Mouse (Mus musculus): ENCODE measurements around the gene Soat1. TPM values are rescaled to one million over a fixed set of nuclear protein-coding genes. Genes with fewer than 3 reads are reported as not detected.
A peak's percentile ranks its signal among the peaks of the same experiment; 100 is the strongest.

The Soat1 gene
- polyA plus RNA-seq, 2 experiments: 19.1 to 23.1 TPM

- H3K27ac ChIP-seq (replicated peaks; ENCODE audit: low read depth, low read length): no peak overlapping the region
- no peaks in the 10 kb centered on the region for H3K27me3 ChIP-seq (ENCODE audit: control insufficient read depth, insufficient read depth, low read length)
- H3K4me3 ChIP-seq (replicated peaks; ENCODE audit: low read length): peak overlapping the region; percentile 82
- H3K9ac ChIP-seq (ENCODE audit: low read depth, low read length, severe bottlenecking): peak overlapping the region; percentile 43
- ATAC-seq (ENCODE audit: low FRiP score, low read depth) (peak; percentile 28; the same call in 1 of the 2 replicates), DNase-seq (ENCODE audit: low spot score) (peak; percentile 17)
- WGBS: 3% methylated on average over 11 of the region's 11 CpGs
- H3K4me1 ChIP-seq (ENCODE audit: control insufficient read depth, insufficient read depth, low read length): peaks cover 7% of the 10 kb centered on the region
- peak overlapping the region; percentile 53 for H3K4me2 ChIP-seq (replicated peaks; ENCODE audit: low read depth, low read length, severe bottlenecking)
- H3K9me3 ChIP-seq (ENCODE audit: control insufficient read depth, low read length): 0 out of 2 replicates have a peak, but pooled peaks cover 3% of the 10 kb centered on the region
- TF ChIP-seq POLR2A (IDR thresholded peaks at IDR 0.05; ENCODE audit: borderline replicate concordance, extremely low read depth, insufficient read depth, insufficient read length): no peak
- H3K36me3 ChIP-seq (ENCODE audit: control insufficient read depth, insufficient read depth, low read length): no peaks in the 10 kb centered on the region
These were observed 1.1 kb downstream of the Soat1 start for GRCm38 (mm10) chr1:156473003-156473402.

GRCm38 (mm10) chr1:156471955-156472354 is 2.2 kb downstream of the Soat1 start:
- Histone ChIP-seq H3K4me1 (ENCODE audit: control insufficient read depth, insufficient read depth, low read length) (peaks cover 7% of the 10 kb centered on the region), H3K4me3 (replicated peaks; ENCODE audit: low read length) (no peak overlapping the region), H3K27me3 (ENCODE audit: control insufficient read depth, insufficient read depth, low read length) (no peaks in the 10 kb centered on the region), H3K9me3 (ENCODE audit: control insufficient read depth, low read length) (0 out of 2 replicates have a peak, but pooled peaks cover 3% of the 10 kb centered on the region), H3K36me3 (ENCODE audit: control insufficient read depth, insufficient read depth, low read length) (no peaks in the 10 kb centered on the region), H3K27ac (replicated peaks; ENCODE audit: low read depth, low read length) (no peak overlapping the region), H3K9ac (ENCODE audit: low read depth, low read length, severe bottlenecking) (no peak overlapping the region), H3K4me2 (replicated peaks; ENCODE audit: low read depth, low read length, severe bottlenecking) (no peak overlapping the region)
- WGBS: 92% methylated on average over 7 of the region's 7 CpGs
- DNase-seq (ENCODE audit: low spot score) (no peak), ATAC-seq (ENCODE audit: low FRiP score, low read depth) (no peak)
- no peak for TF ChIP-seq POLR2A (IDR thresholded peaks at IDR 0.05; ENCODE audit: borderline replicate concordance, extremely low read depth, insufficient read depth, insufficient read length)

- 91% methylated on average over 3 of the region's 3 CpGs for WGBS
- H3K4me1 ChIP-seq (ENCODE audit: control insufficient read depth, insufficient read depth, low read length): peaks cover 7% of the 10 kb centered on the region
- ATAC-seq (ENCODE audit: low FRiP score, low read depth) (no peak), DNase-seq (ENCODE audit: low spot score) (no peak)
- 0 out of 2 replicates have a peak, but pooled peaks cover 3% of the 10 kb centered on the region for H3K9me3 ChIP-seq (ENCODE audit: control insufficient read depth, low read length)
- H3K9ac ChIP-seq (ENCODE audit: low read depth, low read length, severe bottlenecking): no peak overlapping the region
- no peak for TF ChIP-seq POLR2A (IDR thresholded peaks at IDR 0.05; ENCODE audit: borderline replicate concordance, extremely low read depth, insufficient read depth, insufficient read length)
- H3K27ac ChIP-seq (replicated peaks; ENCODE audit: low read depth, low read length): no peak overlapping the region
- H3K27me3 ChIP-seq (ENCODE audit: control insufficient read depth, insufficient read depth, low read length): no peaks in the 10 kb centered on the region
- H3K36me3 ChIP-seq (ENCODE audit: control insufficient read depth, insufficient read depth, low read length): peaks cover 6% of the 10 kb centered on the region
- H3K4me2 ChIP-seq (replicated peaks; ENCODE audit: low read depth, low read length, severe bottlenecking): no peak overlapping the region
- no peak overlapping the region for H3K4me3 ChIP-seq (replicated peaks; ENCODE audit: low read length)
These were observed 3.1 kb downstream of the Soat1 start for GRCm38 (mm10) chr1:156471071-156471470.

GRCm38 (mm10) chr1:156470557-156470956 is 3.6 kb downstream of the Soat1 start:
- Histone ChIP-seq H3K9ac (ENCODE audit: low read depth, low read length, severe bottlenecking) (no peak overlapping the region), H3K9me3 (ENCODE audit: control insufficient read depth, low read length) (0 out of 2 replicates have a peak, but pooled peaks cover 3% of the 10 kb centered on the region), H3K4me1 (ENCODE audit: control insufficient read depth, insufficient read depth, low read length) (peaks cover 7% of the 10 kb centered on the region), H3K27me3 (ENCODE audit: control insufficient read depth, insufficient read depth, low read length) (no peaks in the 10 kb centered on the region), H3K4me2 (replicated peaks; ENCODE audit: low read depth, low read length, severe bottlenecking) (no peak overlapping the region), H3K27ac (replicated peaks; ENCODE audit: low read depth, low read length) (no peak overlapping the region), H3K36me3 (ENCODE audit: control insufficient read depth, insufficient read depth, low read length) (peaks cover 11% of the 10 kb centered on the region), H3K4me3 (replicated peaks; ENCODE audit: low read length) (no peak overlapping the region)
- WGBS: 81% methylated on average over 7 of the region's 7 CpGs
- no peak for DNase-seq (ENCODE audit: low spot score)
- no peak for ATAC-seq (ENCODE audit: low FRiP score, low read depth)
- TF ChIP-seq POLR2A (IDR thresholded peaks at IDR 0.05; ENCODE audit: borderline replicate concordance, extremely low read depth, insufficient read depth, insufficient read length): no peak

GRCm38 (mm10) chr1:156468576-156468975 is 5.6 kb downstream of the Soat1 start:
- Histone ChIP-seq H3K4me1 (ENCODE audit: control insufficient read depth, insufficient read depth, low read length) (peaks cover 7% of the 10 kb centered on the region), H3K4me3 (replicated peaks; ENCODE audit: low read length) (no peak overlapping the region), H3K27ac (replicated peaks; ENCODE audit: low read depth, low read length) (no peak overlapping the region), H3K4me2 (replicated peaks; ENCODE audit: low read depth, low read length, severe bottlenecking) (no peak overlapping the region), H3K9ac (ENCODE audit: low read depth, low read length, severe bottlenecking) (no peak overlapping the region), H3K27me3 (ENCODE audit: control insufficient read depth, insufficient read depth, low read length) (no peaks in the 10 kb centered on the region), H3K36me3 (ENCODE audit: control insufficient read depth, insufficient read depth, low read length) (peaks cover 12% of the 10 kb centered on the region), H3K9me3 (ENCODE audit: control insufficient read depth, low read length) (0 out of 2 replicates have a peak, but pooled peaks cover 3% of the 10 kb centered on the region)
- DNase-seq (ENCODE audit: low spot score) (no peak), ATAC-seq (ENCODE audit: low FRiP score, low read depth) (no peak)
- WGBS: 77% methylated on average over 3 of the region's 3 CpGs
- TF ChIP-seq POLR2A (IDR thresholded peaks at IDR 0.05; ENCODE audit: borderline replicate concordance, extremely low read depth, insufficient read depth, insufficient read length): no peak

Measured in limb, embryonic 14.5 days (tissue).